Mouse (Mus musculus) G1E (cell line): ENCODE data around the gene Ism1.

Experiments used
- CTCF ChIP-seq: IDR thresholded peaks from 2 replicates; pipeline ENCODE4 v1.5.1; 2012; ENCODE audit warnings: low read depth, low read length, inconsistent platforms, mixed read lengths
- GATA1 ChIP-seq: IDR thresholded peaks from 2 replicates; pipeline ENCODE4 v1.6.1; 2012; ENCODE audit warnings: borderline replicate concordance, low read length, inconsistent platforms, mixed read lengths
- POLR2AphosphoS5 ChIP-seq: IDR thresholded peaks from 2 replicates; pipeline ENCODE4 v1.6.1; 2012; ENCODE audit warnings: low read depth, low read length, inconsistent platforms; ENCODE audit not compliant: insufficient replicate concordance
- TAL1 ChIP-seq: conservative IDR thresholded peaks from 2 replicates; pipeline ENCODE4 v1.6.1; 2012; ENCODE audit warnings: low read depth, low read length, inconsistent platforms, mixed read lengths

DNA sequence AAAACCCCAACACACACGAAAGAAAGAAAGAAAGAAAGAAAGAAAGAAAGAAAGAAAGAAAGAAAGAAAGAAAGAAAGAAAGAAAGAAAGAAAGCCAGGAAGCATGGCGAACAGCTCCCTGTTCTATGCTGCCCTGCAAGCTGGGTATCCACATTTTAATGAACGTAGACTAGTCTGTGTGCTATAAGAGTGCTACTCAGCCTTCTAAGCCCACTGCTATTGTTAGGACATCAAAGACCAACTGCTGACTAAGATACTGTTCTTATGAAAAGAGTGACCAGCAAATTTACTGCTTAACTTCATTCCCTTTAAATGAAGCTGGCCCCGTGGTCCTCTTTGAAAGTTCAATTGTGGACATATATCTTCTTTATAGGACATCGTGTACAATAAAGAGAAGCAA, 16.7 kb downstream of the Ism1 start:
- TF ChIP-seq GATA1 (no peak), CTCF (no peak), TAL1 (no peak), POLR2AphosphoS5 (no peak)
